Mouse (Mus musculus): ENCODE data around the gene Prl7a1. TPM values are rescaled to one million over a fixed set of nuclear protein-coding genes. Genes with fewer than 3 reads are reported as not detected.

Gene Prl7a1
- total RNA-seq (2023), result not detected

DNA sequence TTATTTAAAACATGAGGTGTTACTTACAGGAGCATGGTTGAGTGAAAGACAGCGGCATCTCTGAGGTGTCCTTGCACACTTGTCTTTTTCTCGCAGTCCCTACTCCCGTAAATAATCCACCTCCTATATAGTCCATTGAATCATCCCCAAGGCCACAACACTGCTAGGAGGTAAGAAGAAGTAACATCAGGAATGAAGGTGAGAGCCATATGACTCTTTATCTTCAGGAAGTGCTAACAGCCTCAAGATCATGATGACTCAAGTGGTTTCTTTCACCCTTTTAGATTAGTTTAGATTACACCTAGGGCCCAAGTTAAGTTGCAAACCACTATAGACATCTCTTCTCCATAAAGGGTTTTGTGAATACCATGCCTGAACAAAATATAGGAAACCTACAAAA, at the start of gene Prl7a1:
TSS of gene Prl7a1 (minus strand) at position 101 of the 400 bp plus-strand sequence.

GRCm38 (mm10) chr13:27667936-27668335, 25.6 kb upstream of the Prl7a1 start, which contains the start of gene Prl7a2:
TSS of gene Prl7a2 (minus strand) at chr13:27668036.

GRCm38 (mm10) chr13:27610482-27610881, 31.8 kb downstream of the Prl7a1 start, which contains the start of gene Prl7b1:
TSS of gene Prl7b1 (minus strand) at chr13:27610582.

Other genes starting within 250 kb of the Prl7a1 start
- gene Prl8a6, start 203.8 kb downstream of the Prl7a1 start, total RNA-seq (2023), result not detected
- not detected for gene Prl8a8, start 129.3 kb downstream of the Prl7a1 start, total RNA-seq (2023)
- gene Prl8a9, start 77.9 kb downstream of the Prl7a1 start, total RNA-seq (2023), result not detected
- gene Prl8a1, start 60.3 kb downstream of the Prl7a1 start, total RNA-seq (2023), result not detected
- not detected for gene Prl7b1, start 31.9 kb downstream of the Prl7a1 start, total RNA-seq (2023)
- not detected for gene Prl7a2, start 25.5 kb upstream of the Prl7a1 start, total RNA-seq (2023)
- not detected for gene Prl7d1, start 74.2 kb upstream of the Prl7a1 start, total RNA-seq (2023)
- not detected for gene Prl7c1, start 138.3 kb upstream of the Prl7a1 start, total RNA-seq (2023)
- not detected for gene Prl2a1, start 159.2 kb upstream of the Prl7a1 start, total RNA-seq (2023)
- gene Prl2c1, start 206.8 kb upstream of the Prl7a1 start, total RNA-seq (2023), result not detected